Mouse (Mus musculus) urinary bladder, postnatal 10 days (tissue): ENCODE data around the gene Prkca.

Source experiments
- DNase-seq: peaks from one replicate; pipeline ENCODE4 v3.0.0; 2022; ENCODE audit warnings: low spot score

Gene Prkca

GRCm38 (mm10) chr11:108206602-108207001, 137.1 kb downstream of the Prkca start:
- no peak for DNase-seq

- no peak for DNase-seq
Measured at GRCm38 (mm10) chr11:108204895-108205248, 138.9 kb downstream of the Prkca start.

GRCm38 (mm10) chr11:108204202-108204894, 139.4 kb downstream of the Prkca start:
- no peak for DNase-seq

- no peak for DNase-seq
Measured at GRCm38 (mm10) chr11:108202835-108203234, 140.9 kb downstream of the Prkca start.

- no peak for DNase-seq
Measured at GRCm38 (mm10) chr11:108200679-108201586, 142.8 kb downstream of the Prkca start.

GRCm38 (mm10) chr11:108199429-108199985, 144.2 kb downstream of the Prkca start:
- no peak for DNase-seq

GRCm38 (mm10) chr11:108198592-108198991, 145.1 kb downstream of the Prkca start:
- no peak for DNase-seq

- no peak for DNase-seq
Measured at GRCm38 (mm10) chr11:108197427-108198218, 146.1 kb downstream of the Prkca start.

GRCm38 (mm10) chr11:108196796-108197195, 146.9 kb downstream of the Prkca start:
- no peak for DNase-seq

- no peak for DNase-seq
Measured at GRCm38 (mm10) chr11:108190298-108190697, 153.4 kb downstream of the Prkca start.

GRCm38 (mm10) chr11:108189362-108189761, 154.4 kb downstream of the Prkca start:
- no peak for DNase-seq

- no peak for DNase-seq
Measured at GRCm38 (mm10) chr11:108182421-108182820, 161.3 kb downstream of the Prkca start.

GRCm38 (mm10) chr11:108181012-108181713, 162.6 kb downstream of the Prkca start:
- no peak for DNase-seq

GRCm38 (mm10) chr11:108178802-108179201, 164.9 kb downstream of the Prkca start:
- DNase-seq, result no peak

- DNase-seq, result no peak
Measured at GRCm38 (mm10) chr11:108178258-108178657, 165.5 kb downstream of the Prkca start.

GRCm38 (mm10) chr11:108176715-108177114, 167.0 kb downstream of the Prkca start:
- no peak for DNase-seq

GRCm38 (mm10) chr11:108171917-108172316, 171.8 kb downstream of the Prkca start:
- no peak for DNase-seq

GRCm38 (mm10) chr11:108171260-108171659, 172.5 kb downstream of the Prkca start:
- DNase-seq, result no peak

- no peak for DNase-seq
Measured at GRCm38 (mm10) chr11:108170107-108170506, 173.6 kb downstream of the Prkca start.

GRCm38 (mm10) chr11:108165725-108166124, 178.0 kb downstream of the Prkca start:
- no peak for DNase-seq

GRCm38 (mm10) chr11:108162639-108163038, 181.1 kb downstream of the Prkca start:
- DNase-seq, result no peak
